Mouse (Mus musculus): ENCODE results near the gene Dnase1l1.
A peak's percentile ranks its signal among the peaks of the same experiment; 100 is the strongest.

Dnase1l1 gene

DNA sequence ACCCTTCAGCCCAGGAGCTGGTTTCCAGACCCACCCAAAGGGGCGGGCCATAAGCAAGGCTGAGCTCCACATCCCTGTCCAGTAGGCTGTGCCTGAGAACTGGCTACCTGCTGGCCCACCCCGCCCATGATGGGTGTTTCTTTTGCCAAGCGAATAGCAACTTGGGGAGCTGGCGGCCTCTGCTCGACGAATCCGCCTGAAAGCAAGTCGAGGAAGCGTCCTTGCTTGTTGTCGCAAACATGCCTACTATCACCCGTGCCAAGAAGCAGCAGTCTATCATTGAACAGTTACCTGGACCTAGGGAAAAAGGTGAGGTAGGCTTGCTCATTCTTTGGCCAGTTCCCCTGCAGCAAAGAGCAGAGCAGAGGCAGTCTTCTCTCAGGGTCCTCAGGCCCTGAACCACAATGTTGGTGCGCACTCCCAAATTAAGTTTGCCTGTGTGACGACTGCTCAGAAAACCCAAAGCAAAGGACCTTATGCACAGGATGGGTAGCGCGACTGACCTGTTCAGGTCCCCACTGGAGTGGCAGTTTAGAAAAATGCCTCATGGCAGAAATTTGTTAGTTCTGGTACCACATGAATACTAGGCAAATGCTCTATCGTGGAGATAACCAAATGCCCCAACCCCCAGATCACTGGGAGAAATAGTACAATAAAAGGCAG lies at the start of gene Dnase1l1, which contains the start of gene Taz:
TSS of gene Dnase1l1 (minus strand) at position 606 of the 663 bp plus-strand sequence.
TSS of gene Taz (plus strand) at position 181 of the 663 bp plus-strand sequence.
- peak; percentile 54 for DNase-seq

DNA sequence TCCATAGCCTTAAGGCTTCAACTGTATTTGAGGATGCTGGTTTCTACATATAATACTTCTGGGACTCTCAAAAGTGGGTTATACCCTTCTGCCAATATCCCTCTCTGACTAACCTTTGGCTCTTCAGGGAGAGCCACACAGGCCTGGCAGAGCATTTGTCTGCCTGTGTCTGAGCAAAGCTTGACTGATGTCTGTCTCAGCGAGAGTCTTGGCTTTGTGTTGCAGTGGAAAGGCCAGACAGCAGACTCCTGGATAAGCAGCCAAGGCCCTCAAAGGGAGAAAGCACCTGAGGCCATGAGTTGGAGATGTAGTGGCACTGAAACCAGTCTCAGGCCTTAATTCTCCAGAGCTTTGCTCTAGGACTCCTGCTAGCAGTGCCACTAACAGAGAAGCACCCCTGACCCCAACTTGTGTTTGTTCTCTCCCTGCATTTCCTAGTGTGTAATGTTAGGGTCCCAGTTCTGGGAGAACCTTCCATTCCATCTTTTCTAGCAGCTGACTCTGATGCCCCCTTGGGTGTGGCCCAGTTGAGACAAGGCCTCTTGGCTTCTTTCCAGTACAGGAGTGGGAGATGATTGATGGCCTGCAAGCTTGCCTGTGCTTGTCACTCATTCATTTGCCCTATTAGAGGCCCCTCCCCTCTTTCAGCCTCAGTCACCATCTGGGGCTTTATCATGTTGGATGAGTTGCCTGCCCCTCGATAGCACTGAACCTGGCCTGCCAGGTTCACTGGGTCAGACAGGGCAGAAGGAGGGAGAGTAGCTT lies 48.2 kb upstream of the Dnase1l1 start:
- DNase-seq, result no peak

DNA sequence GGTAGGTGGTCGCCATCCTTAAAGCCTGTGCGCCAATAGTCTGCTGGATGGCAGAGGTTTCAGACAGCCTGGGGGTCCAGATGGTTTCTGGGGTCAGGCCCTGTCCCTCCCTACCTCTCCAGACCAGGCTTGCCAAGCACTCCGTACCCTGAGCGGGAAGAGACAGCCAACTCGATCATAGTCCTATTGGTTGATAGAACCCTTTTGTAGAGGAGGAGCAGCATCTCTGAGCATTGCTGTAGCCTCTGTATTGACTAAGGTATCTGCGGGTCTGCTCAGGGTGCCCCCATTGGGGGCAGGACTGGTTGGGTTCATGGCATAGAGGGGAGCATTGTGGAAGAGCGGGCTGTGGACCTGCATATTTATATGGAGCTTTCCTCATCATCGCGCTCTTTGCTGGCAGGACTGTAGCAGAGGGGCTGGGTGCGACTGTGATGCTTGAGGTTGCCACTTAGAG lies 47.1 kb upstream of the Dnase1l1 start:
- DNase-seq, result no peak

DNA sequence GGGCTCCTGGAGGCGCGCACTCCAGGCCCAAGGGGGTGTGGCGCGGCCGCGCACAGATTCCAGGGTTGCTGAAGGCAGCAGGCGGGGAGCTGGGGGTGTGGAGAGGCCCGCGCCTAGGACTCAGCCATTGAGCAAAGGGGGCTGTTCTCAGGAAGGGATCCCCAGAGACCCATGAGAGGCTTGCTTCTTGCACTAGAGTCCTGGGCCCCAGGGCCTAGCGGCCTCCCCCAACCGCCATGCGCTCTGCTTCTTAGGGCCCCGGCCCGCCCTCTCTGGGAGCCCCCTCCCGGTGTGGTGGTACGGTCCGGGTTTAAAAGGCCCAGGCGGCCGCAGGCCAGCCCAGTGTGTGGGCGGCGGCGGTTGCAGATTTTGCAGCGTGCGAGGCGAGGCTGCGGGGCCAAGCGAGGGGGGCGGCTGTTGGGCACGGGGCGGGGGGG lies 46.6 kb upstream of the Dnase1l1 start, which contains the start of gene Plxna3:
TSS of gene Plxna3 (plus strand) at position 342 of the 437 bp plus-strand sequence.
- DNase-seq, result peak; percentile 59

GRCm38 (mm10) chrX:74312540-74313464 lies 30.7 kb upstream of the Dnase1l1 start, which contains the start of gene Fam50a:
Gene Fam50a (plus strand): TSS chrX:74313033.
- peak; percentile 88 for DNase-seq

- peak; percentile 65 for DNase-seq
Measured at GRCm38 (mm10) chrX:74304867-74305700, 22.9 kb upstream of the Dnase1l1 start, which contains the start of gene Gdi1. Gene Gdi1 (plus strand): TSS chrX:74304998.

GRCm38 (mm10) chrX:74299721-74300120 lies 17.6 kb upstream of the Dnase1l1 start:
- no peak for DNase-seq

DNA sequence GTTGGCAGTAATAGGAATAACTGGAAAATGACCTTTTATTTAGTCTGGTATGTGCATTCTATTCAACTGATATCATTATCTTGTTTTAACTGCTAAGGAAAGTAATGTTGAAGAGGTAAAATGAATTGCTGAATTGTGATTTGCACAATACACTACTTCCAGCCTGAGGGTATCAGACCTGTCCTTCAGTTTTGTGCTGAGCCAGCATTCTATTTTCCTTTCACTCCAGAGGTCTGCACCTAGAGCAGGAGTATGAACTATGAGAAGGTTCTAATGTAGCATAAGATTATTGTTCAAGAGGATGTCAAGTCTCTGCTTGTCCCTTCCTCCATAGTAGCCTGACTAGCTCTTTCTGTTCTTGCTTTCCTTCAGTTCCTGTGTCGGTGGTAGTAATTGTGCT lies 16.2 kb upstream of the Dnase1l1 start:
- DNase-seq, result no peak

DNA sequence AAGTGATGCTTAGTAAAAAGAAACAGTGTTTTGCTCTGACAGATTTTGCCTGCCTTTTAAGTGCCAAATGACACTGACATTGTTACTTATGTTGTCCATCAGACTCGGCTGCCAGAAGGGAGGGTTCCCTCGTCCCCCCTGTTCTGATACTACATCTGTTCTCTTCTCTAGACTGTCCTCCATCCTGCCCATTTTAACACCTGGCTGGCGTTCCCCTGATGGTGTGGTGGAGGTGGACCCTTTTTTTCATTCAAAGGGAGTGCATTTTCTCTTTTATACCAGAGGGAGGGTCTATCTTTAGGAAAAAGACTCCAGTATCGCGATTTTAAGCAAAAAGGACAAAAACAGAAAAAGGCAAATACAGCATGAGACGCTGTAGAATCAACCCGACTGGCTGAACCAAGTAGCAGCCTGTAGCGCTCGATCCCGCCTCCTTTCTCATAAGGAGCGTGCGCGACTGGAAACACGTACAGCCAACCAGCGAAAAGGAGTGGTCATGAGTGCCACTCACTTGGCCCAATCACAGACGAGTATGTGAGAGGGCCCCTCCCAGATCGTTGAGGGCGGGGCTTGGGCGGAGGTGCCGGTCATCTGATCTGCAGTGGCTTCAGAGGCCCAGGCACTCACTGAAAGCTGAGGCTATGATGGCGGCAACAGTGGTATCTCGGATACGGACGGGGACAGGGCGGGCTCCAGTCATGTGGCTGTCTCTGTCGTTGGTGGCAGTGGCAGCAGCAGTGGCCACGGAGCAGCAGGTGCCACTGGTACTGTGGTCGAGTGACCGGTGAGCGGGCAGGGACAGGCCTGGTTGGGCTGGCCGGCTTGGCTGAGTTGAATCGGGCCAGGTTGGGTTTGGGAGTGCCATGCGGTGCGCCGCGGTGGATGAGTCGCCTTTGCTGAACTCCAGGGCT lies 14.7 kb upstream of the Dnase1l1 start, which contains the start of gene Atp6ap1:
TSS of gene Atp6ap1 (plus strand) at position 560 of the 911 bp plus-strand sequence.
- peak; percentile 90 for DNase-seq

GRCm38 (mm10) chrX:74293431-74293830 lies 11.3 kb upstream of the Dnase1l1 start:
- DNase-seq, result no peak

DNA sequence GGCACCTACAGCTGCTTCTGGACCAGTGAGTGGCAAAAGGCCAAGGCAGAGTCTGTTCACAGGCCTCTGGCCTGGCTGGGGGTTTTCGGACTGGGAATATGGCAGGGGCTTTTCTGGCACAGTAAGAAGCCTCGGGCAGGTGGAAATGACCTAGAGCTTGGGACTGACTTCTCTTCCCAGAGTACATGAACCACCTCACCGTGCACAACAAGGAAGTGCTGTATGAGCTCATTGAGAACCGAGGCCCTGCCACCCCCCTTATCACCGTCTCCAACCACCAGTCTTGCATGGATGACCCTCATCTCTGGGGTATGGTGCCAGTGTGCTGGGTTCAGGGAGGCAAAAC lies 928 bp upstream of the Dnase1l1 start:
- no peak for DNase-seq

GRCm38 (mm10) chrX:74282395-74283091 lies 406 bp upstream of the Dnase1l1 start:
- peak; percentile 84 for DNase-seq

GRCm38 (mm10) chrX:74281041-74281731 lies 951 bp downstream of the Dnase1l1 start:
- DNase-seq, result no peak

DNA sequence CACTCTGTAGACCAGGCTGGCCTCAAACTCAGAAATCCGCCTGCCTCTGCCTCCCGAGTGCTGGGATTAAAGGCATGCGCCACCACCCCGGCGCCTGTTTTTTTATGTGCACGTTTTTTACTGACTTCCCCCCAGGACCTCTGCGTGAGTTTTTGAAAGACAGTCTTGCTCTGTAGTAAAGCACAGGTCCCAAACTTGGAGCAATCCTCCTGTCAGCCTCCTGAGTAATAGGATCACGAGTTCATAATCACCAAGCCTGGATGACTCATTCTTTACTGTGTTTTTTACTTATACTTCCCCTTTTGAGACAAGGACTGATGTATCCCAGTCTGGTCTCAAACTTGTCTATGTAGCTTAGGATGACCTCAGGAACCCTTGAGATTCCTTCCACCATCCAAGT lies 4.2 kb downstream of the Dnase1l1 start:
- no peak for DNase-seq

DNA sequence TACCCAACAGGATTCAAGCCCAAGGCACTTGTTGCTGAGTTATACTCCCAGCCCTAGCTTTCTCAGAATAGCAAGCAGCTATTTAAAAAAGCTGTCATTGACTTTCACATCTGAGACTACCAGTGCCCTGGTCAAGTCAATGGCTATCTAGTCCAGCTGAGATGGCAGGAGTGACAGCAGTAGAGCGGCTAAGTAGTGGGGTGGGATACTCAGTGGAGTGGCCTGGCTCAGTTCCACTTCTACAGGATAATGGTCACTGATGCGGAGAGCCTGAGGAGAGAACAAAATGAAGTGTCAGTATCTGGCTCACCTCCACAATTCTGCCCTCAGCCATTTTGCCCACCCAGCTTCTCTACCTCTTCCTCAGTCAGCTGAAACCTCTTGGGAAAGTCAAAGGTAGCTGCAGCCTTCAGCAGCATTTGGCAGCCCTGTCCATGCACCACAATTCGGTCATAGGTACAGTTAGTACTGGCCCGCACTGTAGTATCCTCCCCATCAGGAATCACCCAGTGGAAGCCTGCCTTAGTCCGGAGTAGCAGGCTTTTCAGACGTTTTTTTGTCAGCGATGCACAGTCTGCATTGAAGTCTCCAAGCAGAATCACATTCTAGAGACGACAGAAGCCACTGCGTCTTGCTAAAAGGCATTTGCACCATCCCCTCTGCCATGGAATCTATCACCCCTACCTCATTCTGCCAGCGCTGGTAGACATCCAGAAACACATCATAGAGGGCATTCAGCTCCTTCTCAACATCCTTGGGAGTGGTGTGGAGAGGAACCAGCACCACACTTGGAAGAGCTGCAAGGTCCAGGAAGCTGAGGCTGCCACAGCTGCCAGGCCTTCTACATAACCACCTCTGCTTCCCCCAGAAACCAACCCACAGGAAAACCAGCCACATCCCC lies 8.5 kb downstream of the Dnase1l1 start:
- DNase-seq, result no peak

- no peak for DNase-seq
Measured at GRCm38 (mm10) chrX:74270902-74271551, 11.1 kb downstream of the Dnase1l1 start.

- DNase-seq, result peak; percentile 81
Measured at GRCm38 (mm10) chrX:74270062-74270901, 11.9 kb downstream of the Dnase1l1 start, which contains the start of gene Rpl10. Gene Rpl10 (plus strand): TSS chrX:74270812.
